Mouse (Mus musculus) ovary, adult 18-20 months (tissue): ENCODE data around the gene Tmem104.

Experiments
- DNase-seq: peaks from one replicate; pipeline ENCODE4 v3.0.0; 2022; ENCODE audit warnings: low spot score, mixed read lengths

Tmem104 gene

GRCm38 (mm10) chr11:115187224-115187639 is at the start of gene Tmem104:
Tmem104 (plus strand) TSS chr11:115187487.
- DNase-seq, result peak; percentile 98

GRCm38 (mm10) chr11:115138597-115139262 is 48.6 kb upstream of the Tmem104 start:
- no peak for DNase-seq

- DNase-seq, result no peak
Measured at GRCm38 (mm10) chr11:115141970-115142369, 45.3 kb upstream of the Tmem104 start.

GRCm38 (mm10) chr11:115147813-115148212 is 39.5 kb upstream of the Tmem104 start:
- DNase-seq, result no peak

- DNase-seq, result no peak
Measured at GRCm38 (mm10) chr11:115150741-115151254, 36.5 kb upstream of the Tmem104 start.

GRCm38 (mm10) chr11:115151755-115152429 is 35.4 kb upstream of the Tmem104 start:
- no peak for DNase-seq

GRCm38 (mm10) chr11:115153088-115153487 is 34.2 kb upstream of the Tmem104 start:
- DNase-seq, result no peak

GRCm38 (mm10) chr11:115153699-115154292 is 33.5 kb upstream of the Tmem104 start:
- peak; percentile 45 for DNase-seq

- DNase-seq, result no peak
Measured at GRCm38 (mm10) chr11:115155053-115155634, 32.1 kb upstream of the Tmem104 start.

GRCm38 (mm10) chr11:115157933-115158719 is 29.2 kb upstream of the Tmem104 start:
- no peak for DNase-seq

- DNase-seq, result no peak
Measured at GRCm38 (mm10) chr11:115160016-115160797, 27.1 kb upstream of the Tmem104 start.

- DNase-seq, result no peak
Measured at GRCm38 (mm10) chr11:115160883-115161577, 26.3 kb upstream of the Tmem104 start.

GRCm38 (mm10) chr11:115161578-115162204 is 25.6 kb upstream of the Tmem104 start:
- DNase-seq, result no peak

- no peak for DNase-seq
Measured at GRCm38 (mm10) chr11:115162205-115162601, 25.1 kb upstream of the Tmem104 start.

GRCm38 (mm10) chr11:115162832-115163480 is 24.3 kb upstream of the Tmem104 start, which contains the start of gene Slc9a3r1:
Slc9a3r1 (plus strand) TSS chr11:115163341.
- peak; percentile 96 for DNase-seq

- no peak for DNase-seq
Measured at GRCm38 (mm10) chr11:115163568-115164150, 23.6 kb upstream of the Tmem104 start.

- no peak for DNase-seq
Measured at GRCm38 (mm10) chr11:115164341-115164975, 22.8 kb upstream of the Tmem104 start.

- DNase-seq, result no peak
Measured at GRCm38 (mm10) chr11:115164976-115165374, 22.3 kb upstream of the Tmem104 start.
